Mouse (Mus musculus) urinary bladder, postnatal 25 days (tissue): ENCODE measurements around the gene Dnpep.

Experiments
- DNase-seq: peaks from one replicate; pipeline ENCODE4 v3.0.0; 2022; ENCODE audit warnings: low spot score

Gene Dnpep

GRCm38 (mm10) chr1:75327461-75327860 lies 9.7 kb upstream of the Dnpep start:
- DNase-seq = no peak

GRCm38 (mm10) chr1:75319166-75319565 lies 1.4 kb upstream of the Dnpep start:
- DNase-seq = no peak

GRCm38 (mm10) chr1:75318736-75319135 lies 946 bp upstream of the Dnpep start:
- no peak for DNase-seq

GRCm38 (mm10) chr1:75318301-75318700 lies 511 bp upstream of the Dnpep start:
- DNase-seq = no peak

- peak; percentile 87 for DNase-seq
These were observed 939 bp downstream of the Dnpep start for GRCm38 (mm10) chr1:75316861-75317240.

- DNase-seq = no peak
These were observed 2.1 kb downstream of the Dnpep start for GRCm38 (mm10) chr1:75315456-75316365.

GRCm38 (mm10) chr1:75315011-75315410 lies 2.8 kb downstream of the Dnpep start:
- DNase-seq = no peak

GRCm38 (mm10) chr1:75311694-75312093 lies 6.1 kb downstream of the Dnpep start:
- DNase-seq = no peak

- no peak for DNase-seq
These were observed 13.1 kb downstream of the Dnpep start for GRCm38 (mm10) chr1:75304662-75305061.

GRCm38 (mm10) chr1:75294294-75294693 lies 23.5 kb downstream of the Dnpep start:
- no peak for DNase-seq

- DNase-seq = no peak
These were observed 24.5 kb downstream of the Dnpep start for GRCm38 (mm10) chr1:75293331-75293701.

GRCm38 (mm10) chr1:75292476-75293330 lies 25.1 kb downstream of the Dnpep start:
- no peak for DNase-seq

GRCm38 (mm10) chr1:75291321-75291720 lies 26.5 kb downstream of the Dnpep start:
- DNase-seq = no peak

- DNase-seq = no peak
These were observed 27.2 kb downstream of the Dnpep start for GRCm38 (mm10) chr1:75290582-75290981.

GRCm38 (mm10) chr1:75289888-75290431 lies 27.8 kb downstream of the Dnpep start:
- DNase-seq = no peak

- DNase-seq = no peak
These were observed 28.4 kb downstream of the Dnpep start for GRCm38 (mm10) chr1:75289376-75289775.

- no peak for DNase-seq
These were observed 32.9 kb downstream of the Dnpep start for GRCm38 (mm10) chr1:75284911-75285310.

- no peak for DNase-seq
These were observed 34.8 kb downstream of the Dnpep start for GRCm38 (mm10) chr1:75283017-75283416.

GRCm38 (mm10) chr1:75278228-75278627 lies 39.6 kb downstream of the Dnpep start, which contains the start of gene Resp18:
Gene Resp18 (minus strand): TSS chr1:75278415.
- DNase-seq = no peak

- peak; percentile 61 for DNase-seq
These were observed 40.3 kb downstream of the Dnpep start for GRCm38 (mm10) chr1:75277195-75278188.
